Mouse (Mus musculus): ENCODE data around the gene AW822073.

The AW822073 gene

DNA sequence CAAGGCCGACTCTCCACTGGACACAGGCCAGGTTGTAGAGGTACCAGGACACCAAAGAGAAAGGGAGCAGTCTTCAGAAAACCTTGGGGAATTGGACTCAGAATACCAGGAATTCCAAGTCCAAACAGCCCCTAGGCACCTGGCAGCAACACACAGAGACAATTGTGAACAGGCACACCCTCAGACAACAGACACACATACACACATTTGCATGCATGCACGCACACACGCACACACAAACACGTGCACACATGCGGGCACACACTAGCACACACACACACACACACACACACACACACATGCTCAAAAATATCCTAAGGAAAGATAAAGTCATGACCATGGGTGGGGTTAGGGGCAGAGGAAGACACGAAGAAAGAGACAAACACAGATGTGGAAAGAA lies 4.0 kb downstream of the AW822073 start:
- DNase-seq: no peak

DNA sequence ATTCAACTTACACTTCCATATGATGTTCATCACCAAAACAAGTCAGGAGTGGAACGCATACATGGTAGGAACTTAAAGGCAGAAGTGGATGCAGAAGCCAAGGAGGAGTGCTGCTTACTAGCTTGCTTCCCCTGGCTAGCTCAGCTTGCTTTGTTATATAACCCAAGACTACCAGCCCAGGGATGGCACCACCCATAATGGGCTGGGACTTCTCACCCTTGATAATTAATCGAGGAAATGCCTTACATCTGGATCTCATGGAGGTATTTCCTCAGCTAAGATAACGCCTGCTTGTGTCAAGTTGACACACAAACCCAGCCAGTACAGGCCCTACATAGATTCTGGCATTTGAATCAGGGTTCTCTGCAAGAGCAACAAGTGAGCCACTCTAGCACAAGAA lies 7.4 kb downstream of the AW822073 start:
- no peak for DNase-seq

DNA sequence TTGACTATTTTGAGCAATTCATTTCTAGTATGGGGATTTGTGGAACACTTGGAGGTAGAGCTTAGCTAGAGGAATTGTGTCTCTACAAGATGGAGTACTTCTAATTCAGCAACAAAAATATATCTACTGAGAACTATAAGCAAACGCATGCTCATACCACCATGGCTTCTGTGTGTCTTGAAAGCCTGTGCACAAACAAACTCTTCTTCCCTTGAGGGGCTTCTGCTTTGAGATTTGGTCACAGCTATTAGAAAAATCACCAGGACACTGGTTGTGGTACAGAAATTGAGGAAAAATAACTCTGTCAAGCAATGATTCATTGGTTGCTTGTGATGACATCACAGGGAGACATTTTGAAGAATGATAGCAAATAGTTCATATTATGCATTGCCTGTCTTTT lies 9.4 kb downstream of the AW822073 start:
- no peak for DNase-seq

DNA sequence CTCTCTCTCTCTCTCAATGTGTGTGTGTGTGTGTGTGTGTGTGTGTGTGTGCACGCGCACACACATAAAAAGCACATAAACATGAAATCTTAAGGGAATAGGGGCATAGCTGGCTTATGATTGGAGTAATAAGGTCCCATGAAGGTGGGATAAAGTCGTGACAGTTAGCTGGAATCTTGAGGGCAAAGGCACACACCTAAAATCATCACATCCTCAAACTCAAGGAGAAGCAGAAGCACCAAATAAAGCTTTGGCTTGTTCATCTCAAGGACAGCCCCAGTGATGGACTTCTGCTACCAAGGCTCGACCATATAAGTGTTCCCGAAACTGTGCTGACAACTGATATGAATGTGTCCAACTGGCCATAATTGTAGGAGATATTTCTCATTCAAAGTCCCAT lies 9.8 kb downstream of the AW822073 start:
- DNase-seq: no peak

DNA sequence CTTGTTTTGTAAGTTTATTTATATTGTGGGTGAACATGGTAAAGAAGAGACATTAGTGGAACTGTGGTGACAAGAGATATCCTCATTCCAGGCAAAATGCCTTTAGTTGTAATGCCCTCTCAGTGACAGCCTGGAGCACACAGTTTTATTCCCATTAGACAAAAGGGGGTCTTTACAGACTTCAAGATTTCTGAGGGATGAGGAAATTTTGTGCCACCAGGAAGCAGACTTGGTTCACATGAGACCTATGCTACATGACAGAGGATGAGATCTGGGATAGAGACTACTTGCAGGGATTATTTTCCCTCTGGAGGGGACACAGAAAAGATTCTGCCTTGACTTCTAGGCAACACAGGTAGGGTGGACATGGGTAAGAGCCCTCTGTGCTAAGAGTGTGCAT lies 10.2 kb downstream of the AW822073 start:
- DNase-seq: no peak

DNA sequence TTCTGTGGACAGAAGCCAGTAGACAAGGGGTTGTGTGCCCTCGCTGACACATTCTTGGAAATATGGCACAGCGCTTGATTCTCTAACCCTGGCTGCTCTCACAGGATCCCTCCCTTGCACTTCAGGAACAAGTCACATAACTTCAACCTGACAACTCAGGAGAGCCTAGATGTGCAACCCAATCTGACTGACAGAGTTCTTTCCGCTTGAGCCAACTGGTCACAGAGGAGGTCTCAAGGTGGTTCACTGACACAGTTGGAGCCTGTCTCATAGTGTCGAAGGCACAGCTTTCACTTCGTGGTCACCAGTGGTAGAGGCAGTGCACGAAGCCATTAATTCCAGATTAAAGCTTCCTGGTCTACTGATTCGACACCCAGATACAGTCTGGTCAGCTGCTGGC lies 12.5 kb downstream of the AW822073 start:
- DNase-seq: no peak

DNA sequence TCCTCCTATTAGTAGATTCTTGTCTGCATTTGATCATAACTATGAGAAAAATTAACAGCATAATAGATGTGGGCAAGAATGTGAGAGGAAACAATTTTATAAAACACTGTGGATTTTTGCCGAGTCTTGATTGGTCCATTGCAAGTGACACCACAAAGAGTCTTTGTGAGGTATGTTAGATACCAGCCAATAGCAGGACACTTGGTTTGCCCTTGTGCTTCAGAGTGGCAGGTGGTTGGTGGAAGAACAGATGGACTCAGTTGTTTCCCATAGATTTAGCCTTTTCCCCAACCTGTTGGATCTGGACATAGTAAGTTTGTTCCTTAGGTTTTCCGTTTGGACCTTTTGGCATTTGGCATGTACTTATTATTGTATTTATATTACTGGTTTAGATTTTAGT lies 13.5 kb downstream of the AW822073 start:
- no peak for DNase-seq

DNA sequence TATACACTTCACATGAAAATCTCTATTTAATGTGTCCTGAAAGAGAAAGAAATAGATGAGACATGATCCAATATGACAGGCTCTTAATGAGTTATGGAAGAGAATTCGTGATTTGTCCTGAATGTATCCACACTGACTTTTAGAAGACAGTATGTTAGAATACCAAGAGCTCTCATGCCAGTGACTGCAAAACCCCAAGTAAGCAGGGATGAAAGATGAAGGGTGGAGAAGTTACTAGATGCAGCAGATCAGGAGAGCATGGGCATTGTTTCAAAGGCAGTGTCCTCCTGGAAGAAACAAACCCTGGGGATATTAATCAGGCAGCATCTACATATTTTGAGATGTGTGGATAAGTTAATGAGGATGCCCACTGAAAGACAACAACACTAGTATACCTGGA lies 14.2 kb downstream of the AW822073 start:
- DNase-seq: no peak

DNA sequence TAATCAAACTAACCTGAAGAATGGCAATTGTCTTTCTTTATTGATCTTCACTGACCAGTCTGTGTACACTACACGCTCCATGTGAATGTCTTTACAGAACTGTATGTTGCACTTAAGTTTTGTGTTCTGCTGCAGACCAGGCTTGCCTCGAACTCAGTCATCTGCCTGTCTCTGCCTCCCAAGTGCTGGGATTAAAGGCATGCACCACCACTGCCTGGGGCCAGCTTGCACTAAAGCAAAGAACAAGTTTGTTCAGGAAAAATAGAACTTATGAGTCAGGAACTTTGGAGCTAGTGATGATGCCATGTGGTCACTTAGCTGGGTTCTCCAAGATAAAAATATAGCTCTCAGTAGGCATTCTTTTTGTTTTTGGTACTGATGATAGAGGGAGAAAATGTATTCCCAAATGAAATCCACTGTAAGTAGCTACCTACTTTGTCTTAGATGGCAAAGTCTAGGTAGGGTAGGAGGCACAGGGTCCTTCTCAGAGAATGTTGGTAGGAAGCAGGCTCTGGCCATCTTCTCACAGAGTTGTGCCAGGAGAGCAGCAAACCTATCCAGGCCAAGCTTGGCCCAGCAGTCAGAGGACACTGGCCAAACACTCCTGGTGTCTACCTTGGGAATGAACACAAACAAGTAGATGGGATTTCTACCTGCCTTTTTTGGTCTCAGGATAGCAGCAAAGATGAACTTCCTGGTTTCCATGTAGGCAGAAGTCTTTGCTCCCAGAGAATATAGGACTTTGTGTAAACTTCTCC lies 14.8 kb downstream of the AW822073 start:
- no peak for DNase-seq

DNA sequence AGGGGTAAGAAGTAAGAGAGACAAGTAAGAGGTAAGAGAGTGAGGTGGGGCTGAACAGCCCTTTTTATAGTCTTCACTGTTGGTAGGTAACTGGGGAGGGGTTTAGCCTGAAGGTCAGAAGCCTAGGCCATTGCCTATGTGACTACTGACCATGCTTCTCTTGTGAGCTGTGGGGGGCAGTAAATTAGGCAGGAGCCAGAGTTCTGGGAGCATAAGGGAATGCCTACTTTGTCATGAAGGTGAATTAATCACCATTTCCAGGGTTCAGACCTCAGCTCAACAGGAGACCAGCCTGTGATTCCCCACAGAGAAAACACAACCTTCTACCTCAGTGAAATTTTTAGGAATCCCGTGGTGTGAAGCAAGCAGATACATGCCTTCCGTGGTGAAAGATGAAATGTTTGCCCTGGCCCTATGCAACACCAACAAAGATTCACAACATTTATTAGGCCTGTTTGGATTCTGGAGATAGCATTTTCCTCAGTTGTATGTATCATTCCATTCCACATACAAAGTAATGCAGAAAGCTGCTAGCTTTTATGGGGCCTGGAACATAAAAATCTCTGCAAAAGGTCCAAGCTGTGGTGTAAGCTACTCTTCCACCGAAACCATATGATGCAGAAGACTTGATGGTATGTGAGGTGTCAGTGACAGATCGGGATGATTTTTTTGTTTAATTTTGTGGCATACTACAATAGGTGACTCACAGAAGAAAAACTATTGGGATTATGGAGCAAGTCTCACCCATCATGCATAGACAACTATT lies 17.9 kb downstream of the AW822073 start:
- no peak for DNase-seq

DNA sequence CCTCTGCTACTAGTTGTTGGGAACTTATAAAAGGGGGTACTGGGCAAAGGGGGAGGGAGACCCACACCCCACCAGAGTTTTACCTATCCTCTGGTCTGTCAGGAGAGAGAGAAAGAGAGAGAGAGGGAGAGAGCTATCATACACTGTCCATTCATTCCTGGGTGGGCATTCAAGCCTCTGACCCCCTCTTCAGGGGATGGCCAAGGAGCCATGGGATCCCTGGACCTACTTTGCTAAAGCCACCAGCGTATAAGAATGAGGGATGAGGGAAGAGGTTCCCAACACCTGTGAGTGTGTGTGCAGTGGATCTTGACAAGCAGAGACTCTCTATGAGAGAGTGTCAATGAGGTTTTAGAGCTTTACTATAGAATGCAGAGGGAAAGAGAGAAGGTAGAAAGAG lies 18.7 kb downstream of the AW822073 start:
- DNase-seq: no peak

Measured in thymus, postnatal 36 days (tissue).